Mouse (Mus musculus): ENCODE results near the gene 1500011B03Rik.
A peak's percentile ranks its signal among the peaks of the same experiment; 100 is the strongest.

Gene 1500011B03Rik

GRCm38 (mm10) chr5:114783405-114784163, 39.7 kb downstream of the 1500011B03Rik start:
- DNase-seq (ENCODE audit: low read depth, low spot score) = peak; percentile 57

- no peak for DNase-seq (ENCODE audit: low read depth, low spot score)
These were observed 40.3 kb downstream of the 1500011B03Rik start for GRCm38 (mm10) chr5:114782991-114783390.

GRCm38 (mm10) chr5:114780912-114781311, 42.4 kb downstream of the 1500011B03Rik start:
- no peak for DNase-seq (ENCODE audit: low read depth, low spot score)

- no peak for DNase-seq (ENCODE audit: low read depth, low spot score)
These were observed 43.2 kb downstream of the 1500011B03Rik start for GRCm38 (mm10) chr5:114779956-114780489.

- no peak for DNase-seq (ENCODE audit: low read depth, low spot score)
These were observed 47.1 kb downstream of the 1500011B03Rik start for GRCm38 (mm10) chr5:114776174-114776573.

GRCm38 (mm10) chr5:114775056-114775979, 48.0 kb downstream of the 1500011B03Rik start, which contains the start of gene Git2:
Gene Git2 (minus strand): TSS chr5:114775517.
- peak; percentile 41 for DNase-seq (ENCODE audit: low read depth, low spot score)

GRCm38 (mm10) chr5:114774403-114775051, 48.7 kb downstream of the 1500011B03Rik start, which contains the start of gene Ankrd13a:
Gene Ankrd13a (plus strand): TSS chr5:114774677.
- DNase-seq (ENCODE audit: low read depth, low spot score) = peak; percentile 94

- DNase-seq (ENCODE audit: low read depth, low spot score) = peak; percentile 50
These were observed 49.5 kb downstream of the 1500011B03Rik start for GRCm38 (mm10) chr5:114773780-114774179.

- DNase-seq (ENCODE audit: low read depth, low spot score) = peak; percentile 99
These were observed 50.0 kb downstream of the 1500011B03Rik start for GRCm38 (mm10) chr5:114773211-114773710.

GRCm38 (mm10) chr5:114772456-114773203, 50.6 kb downstream of the 1500011B03Rik start:
- peak; percentile 77 for DNase-seq (ENCODE audit: low read depth, low spot score)

GRCm38 (mm10) chr5:114771796-114772195, 51.5 kb downstream of the 1500011B03Rik start:
- peak; percentile 35 for DNase-seq (ENCODE audit: low read depth, low spot score)

- peak; percentile 27 for DNase-seq (ENCODE audit: low read depth, low spot score)
These were observed 53.5 kb downstream of the 1500011B03Rik start for GRCm38 (mm10) chr5:114769786-114770185.

GRCm38 (mm10) chr5:114767185-114767584, 56.1 kb downstream of the 1500011B03Rik start:
- DNase-seq (ENCODE audit: low read depth, low spot score) = no peak

GRCm38 (mm10) chr5:114766686-114767085, 56.6 kb downstream of the 1500011B03Rik start:
- DNase-seq (ENCODE audit: low read depth, low spot score) = no peak

- peak; percentile 52 for DNase-seq (ENCODE audit: low read depth, low spot score)
These were observed 58.2 kb downstream of the 1500011B03Rik start for GRCm38 (mm10) chr5:114764812-114765735.

- DNase-seq (ENCODE audit: low read depth, low spot score) = no peak
These were observed 61.3 kb downstream of the 1500011B03Rik start for GRCm38 (mm10) chr5:114761980-114762379.

GRCm38 (mm10) chr5:114759536-114760090, 63.7 kb downstream of the 1500011B03Rik start:
- DNase-seq (ENCODE audit: low read depth, low spot score) = no peak
